Mouse (Mus musculus) lung, postnatal 14 days (tissue): ENCODE measurements around the gene Stom.

ENCODE experiments used
- DNase-seq: peaks from one replicate; pipeline ENCODE4 v3.0.0; 2021

Stom gene

DNA sequence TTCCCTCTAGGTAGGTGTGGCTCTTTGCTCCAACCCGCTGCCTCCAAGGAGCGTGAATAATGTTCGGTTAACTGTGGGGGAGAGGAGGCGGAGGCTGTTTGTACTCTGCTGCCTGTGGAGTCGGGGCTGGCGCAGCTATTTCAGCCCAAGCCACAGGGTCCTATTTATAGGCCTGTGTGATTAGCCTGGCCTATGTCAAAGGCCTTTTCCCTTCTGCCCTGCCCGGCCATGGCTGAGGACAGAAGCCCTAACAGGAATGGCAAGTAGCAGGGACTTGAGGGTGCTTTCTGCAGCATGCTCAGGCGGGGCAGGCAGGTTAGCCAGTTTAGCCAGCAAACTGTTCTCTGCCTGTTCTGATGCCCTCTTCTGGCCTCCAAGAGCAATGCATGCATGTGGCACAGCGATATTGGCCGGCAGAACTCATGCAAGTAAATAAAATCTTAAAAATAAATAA, 66.2 kb downstream of the Stom start:
- DNase-seq: peak; percentile 73

DNA sequence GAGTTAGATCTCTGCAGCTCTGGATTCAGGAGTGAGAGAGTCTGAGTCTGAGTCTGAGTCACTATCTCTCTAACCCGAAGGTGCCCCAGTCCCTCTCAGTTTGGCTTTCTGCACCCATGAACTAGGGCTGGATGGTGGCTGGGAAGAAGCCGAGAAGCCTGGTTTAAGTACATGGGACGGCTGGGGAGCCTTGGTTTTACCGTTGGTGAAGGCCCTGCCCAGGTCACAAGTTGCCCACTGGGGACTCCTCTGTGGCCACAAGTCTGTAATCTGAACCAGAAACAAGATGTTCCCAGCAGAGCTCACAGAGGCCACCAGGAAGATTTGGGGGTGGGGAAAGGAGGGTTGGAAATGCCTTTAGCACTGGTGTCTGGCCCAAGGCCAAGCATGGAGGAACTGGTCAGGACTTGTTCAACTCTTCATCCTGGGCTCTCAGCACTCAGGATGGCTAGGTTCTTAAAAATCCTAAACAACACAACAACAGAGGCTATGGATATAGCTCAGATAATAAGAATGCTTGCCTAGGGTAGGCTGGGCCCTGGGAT, 67.0 kb downstream of the Stom start:
- DNase-seq: no peak

DNA sequence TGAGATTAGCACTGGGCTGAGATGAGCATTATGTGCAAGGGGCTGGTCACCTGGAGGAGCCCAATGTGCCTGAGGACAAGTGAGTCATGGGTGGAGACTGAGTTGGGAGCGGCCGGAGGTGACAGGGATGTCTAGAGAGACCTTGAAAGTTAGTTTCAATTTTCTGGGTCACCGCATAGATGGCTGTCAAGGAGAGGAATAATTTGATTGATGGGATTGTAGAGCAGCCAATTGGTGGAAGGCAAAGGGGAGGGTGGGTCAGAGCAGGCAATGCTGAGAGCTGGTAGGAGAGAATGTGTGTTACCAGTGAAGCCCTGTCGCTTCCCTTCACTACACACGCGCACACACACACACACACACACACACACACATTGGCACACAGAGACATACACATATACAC, 67.6 kb downstream of the Stom start:
- DNase-seq: no peak

DNA sequence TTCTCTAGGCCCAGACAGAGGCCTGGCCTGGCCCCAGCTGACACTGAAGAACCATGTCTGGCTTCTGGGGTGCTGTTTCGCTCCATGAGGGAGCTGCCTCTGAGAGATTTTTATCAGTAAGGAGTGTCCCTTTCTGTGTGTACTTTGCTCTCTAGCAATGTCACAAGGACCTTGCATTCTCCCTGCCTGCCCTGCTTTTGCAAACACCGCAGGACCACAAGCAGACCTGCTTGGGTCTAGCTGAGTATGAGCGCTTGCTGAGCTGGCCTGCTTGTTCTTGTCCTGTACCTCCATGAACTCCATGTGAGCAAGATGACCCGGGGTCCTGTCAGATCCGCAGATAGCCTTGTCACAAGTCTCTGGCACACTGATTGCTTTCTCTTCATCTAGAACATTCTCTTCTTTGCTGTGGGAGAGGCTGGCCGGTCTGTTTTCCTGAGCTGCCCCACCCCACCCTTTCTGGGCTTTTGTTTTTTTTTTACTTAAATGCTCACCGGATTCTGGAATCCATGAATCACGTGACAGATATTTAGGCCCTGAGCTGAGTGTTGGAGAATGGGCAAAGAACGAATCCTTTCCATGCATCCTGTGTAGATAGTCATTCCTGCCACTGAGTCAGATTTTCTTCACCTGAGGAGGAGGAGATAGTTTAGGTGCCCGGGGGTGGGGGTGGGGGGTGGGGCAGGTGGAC, 68.8 kb downstream of the Stom start:
- DNase-seq: no peak

- DNase-seq: peak; percentile 79
Measured at GRCm38 (mm10) chr2:35267156-35267875, 69.5 kb downstream of the Stom start.

DNA sequence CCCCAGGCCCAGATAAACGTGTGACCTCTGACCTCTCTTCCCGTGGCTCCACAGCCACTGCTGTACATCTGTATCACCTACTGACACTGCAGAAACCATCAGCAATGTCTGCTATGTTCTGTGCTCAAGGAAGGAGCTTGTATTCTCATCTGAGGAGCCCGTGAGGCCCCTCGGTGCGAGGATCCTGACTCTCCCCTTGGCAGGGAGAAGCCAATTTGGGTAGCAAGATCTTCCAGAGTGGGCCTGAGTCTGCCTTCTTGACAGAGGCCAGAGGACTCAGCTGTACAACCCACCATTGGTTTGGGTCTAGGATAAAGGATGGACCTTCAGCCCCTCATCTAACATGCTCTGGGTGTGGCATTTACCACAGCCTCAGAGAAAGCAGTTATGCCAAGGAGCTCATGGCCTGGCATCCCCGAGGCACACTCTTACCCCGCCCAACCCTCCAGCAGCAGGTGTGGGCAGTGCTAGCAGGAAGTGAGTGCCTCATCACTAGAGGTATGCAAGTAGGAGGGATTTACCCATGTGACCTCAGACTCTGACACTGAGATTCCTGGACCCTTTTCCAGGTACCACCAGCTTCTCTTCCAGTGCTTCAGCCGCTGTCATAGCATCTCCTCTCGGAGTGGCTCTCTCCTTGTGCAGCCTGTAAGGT, 70.4 kb downstream of the Stom start:
- no peak for DNase-seq

DNA sequence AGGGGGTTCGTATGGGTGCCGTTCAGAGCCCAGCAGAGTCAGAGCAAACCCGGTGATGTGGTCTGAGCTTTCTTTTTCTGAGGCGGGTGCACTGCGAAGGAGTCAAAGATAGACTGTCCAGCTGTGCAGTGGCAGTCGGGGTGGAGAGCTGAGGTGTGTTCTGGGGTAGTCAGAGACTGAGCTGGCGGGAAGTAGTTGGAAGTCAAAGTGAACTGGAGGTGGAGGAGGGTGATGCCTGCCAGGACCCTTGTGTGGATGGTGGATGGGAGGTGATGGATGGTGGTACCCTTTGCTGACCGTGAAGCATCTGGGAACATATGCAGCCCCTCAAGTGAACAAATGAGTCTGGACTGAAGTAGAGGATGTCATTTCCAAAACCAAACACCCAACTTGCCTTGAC, 71.0 kb downstream of the Stom start:
- no peak for DNase-seq

- peak; percentile 59 for DNase-seq
Measured at GRCm38 (mm10) chr2:35265296-35265695, 71.5 kb downstream of the Stom start.

GRCm38 (mm10) chr2:35264095-35264494, 72.7 kb downstream of the Stom start:
- DNase-seq: no peak
